Mouse (Mus musculus): ENCODE measurements around the gene Zfp61. TPM values are rescaled to one million over a fixed set of nuclear protein-coding genes. Genes with fewer than 3 reads are reported as not detected.
"Not testable (repeated sequence)": the region's sequence is repeated elsewhere in the genome, so short reads cannot be mapped to it uniquely, and the experiment has no call there.

The Zfp61 gene
- polyA plus RNA-seq, 1 experiment from 2014 or later, result 56.3 TPM

GRCm38 (mm10) chr7:24290106-24290693, 10.8 kb downstream of the Zfp61 start:
- Histone ChIP-seq H3K4me2 (ENCODE audit: low read length) (no peak overlapping the region), H3K27ac (ENCODE audit: low read length) (no peak overlapping the region), H3K9me3 (ENCODE audit: control insufficient read depth, low read length) (no peaks in the 10 kb centered on the region), H3K4me1 (replicated peaks; ENCODE audit: control insufficient read depth, insufficient read depth, low read length) (no peaks in the 10 kb centered on the region), H3K36me3 (ENCODE audit: control insufficient read depth, insufficient read depth) (peaks cover 50% of the 10 kb centered on the region), H3K4me3 (replicated peaks; ENCODE audit: low read length) (no peak overlapping the region), H3K9ac (replicated peaks; ENCODE audit: low read depth, low read length) (no peak overlapping the region), H3K27me3 (replicated peaks; ENCODE audit: control insufficient read depth, insufficient read depth, low read length) (no peaks in the 10 kb centered on the region)
- ATAC-seq, result no peak
- over 99% methylated on average over 4 of the region's 4 CpGs for WGBS

- no peak for ATAC-seq
- no peaks in the 10 kb centered on the region for H3K4me1 ChIP-seq (replicated peaks; ENCODE audit: control insufficient read depth, insufficient read depth, low read length)
Measured at GRCm38 (mm10) chr7:24288512-24288911, 12.5 kb downstream of the Zfp61 start.

GRCm38 (mm10) chr7:24287670-24288069, 13.4 kb downstream of the Zfp61 start:
- Histone ChIP-seq H3K36me3 (ENCODE audit: control insufficient read depth, insufficient read depth) (peaks cover 32% of the 10 kb centered on the region), H3K9me3 (ENCODE audit: control insufficient read depth, low read length) (no peaks in the 10 kb centered on the region), H3K4me2 (ENCODE audit: low read length) (no peak overlapping the region), H3K27me3 (replicated peaks; ENCODE audit: control insufficient read depth, insufficient read depth, low read length) (no peaks in the 10 kb centered on the region), H3K27ac (ENCODE audit: low read length) (no peak overlapping the region), H3K4me3 (replicated peaks; ENCODE audit: low read length) (no peak overlapping the region), H3K4me1 (replicated peaks; ENCODE audit: control insufficient read depth, insufficient read depth, low read length) (no peaks in the 10 kb centered on the region), H3K9ac (replicated peaks; ENCODE audit: low read depth, low read length) (no peak overlapping the region)
- ATAC-seq, result no peak
- 88% methylated on average over 5 of the region's 5 CpGs for WGBS

More at GRCm38 (mm10) chr7:24288512-24288911, 12.5 kb downstream of the Zfp61 start:
- Histone ChIP-seq H3K4me2 (ENCODE audit: low read length) (no peak overlapping the region), H3K27ac (ENCODE audit: low read length) (no peak overlapping the region), H3K4me3 (replicated peaks; ENCODE audit: low read length) (no peak overlapping the region), H3K27me3 (replicated peaks; ENCODE audit: control insufficient read depth, insufficient read depth, low read length) (no peaks in the 10 kb centered on the region), H3K36me3 (ENCODE audit: control insufficient read depth, insufficient read depth) (peaks cover 37% of the 10 kb centered on the region), H3K9me3 (ENCODE audit: control insufficient read depth, low read length) (no peaks in the 10 kb centered on the region), H3K9ac (replicated peaks; ENCODE audit: low read depth, low read length) (no peak overlapping the region)
- 78% methylated on average over 6 of the region's 6 CpGs for WGBS

GRCm38 (mm10) chr7:24286916-24287315, 14.1 kb downstream of the Zfp61 start:
- Histone ChIP-seq H3K27me3 (replicated peaks; ENCODE audit: control insufficient read depth, insufficient read depth, low read length) (no peaks in the 10 kb centered on the region), H3K4me2 (ENCODE audit: low read length) (no peak overlapping the region), H3K4me1 (replicated peaks; ENCODE audit: control insufficient read depth, insufficient read depth, low read length) (no peaks in the 10 kb centered on the region), H3K9me3 (ENCODE audit: control insufficient read depth, low read length) (no peaks in the 10 kb centered on the region), H3K4me3 (replicated peaks; ENCODE audit: low read length) (no peak overlapping the region), H3K36me3 (ENCODE audit: control insufficient read depth, insufficient read depth) (peaks cover 24% of the 10 kb centered on the region), H3K27ac (ENCODE audit: low read length) (no peak overlapping the region), H3K9ac (replicated peaks; ENCODE audit: low read depth, low read length) (no peak overlapping the region)
- WGBS, result 84% methylated on average over 4 of the region's 4 CpGs
- no peak for ATAC-seq

- Histone ChIP-seq H3K36me3 (ENCODE audit: control insufficient read depth, insufficient read depth) (peaks cover 16% of the 10 kb centered on the region), H3K4me2 (ENCODE audit: low read length) (no peak overlapping the region), H3K9ac (replicated peaks; ENCODE audit: low read depth, low read length) (no peak overlapping the region), H3K9me3 (ENCODE audit: control insufficient read depth, low read length) (no peaks in the 10 kb centered on the region), H3K4me1 (replicated peaks; ENCODE audit: control insufficient read depth, insufficient read depth, low read length) (no peaks in the 10 kb centered on the region), H3K4me3 (replicated peaks; ENCODE audit: low read length) (no peak overlapping the region), H3K27me3 (replicated peaks; ENCODE audit: control insufficient read depth, insufficient read depth, low read length) (no peaks in the 10 kb centered on the region), H3K27ac (ENCODE audit: low read length) (no peak overlapping the region)
- 52% methylated on average over 4 of the region's 4 CpGs for WGBS
- no peak for ATAC-seq
Measured at GRCm38 (mm10) chr7:24286090-24286489, 14.9 kb downstream of the Zfp61 start.

GRCm38 (mm10) chr7:24280858-24281145, 20.2 kb downstream of the Zfp61 start:
- H3K36me3 ChIP-seq (ENCODE audit: control insufficient read depth, insufficient read depth), result no peaks in the 10 kb centered on the region
- ATAC-seq, result no peak
- no peaks in the 10 kb centered on the region for H3K4me1 ChIP-seq (replicated peaks; ENCODE audit: control insufficient read depth, insufficient read depth, low read length)
- no peak overlapping the region for H3K4me3 ChIP-seq (replicated peaks; ENCODE audit: low read length)
- H3K27me3 ChIP-seq (replicated peaks; ENCODE audit: control insufficient read depth, insufficient read depth, low read length), result no peaks in the 10 kb centered on the region
- H3K9me3 ChIP-seq (ENCODE audit: control insufficient read depth, low read length), result no peaks in the 10 kb centered on the region
- WGBS, result 56% methylated on average over 4 of the region's 4 CpGs
- H3K27ac ChIP-seq (ENCODE audit: low read length), result no peak overlapping the region
- no peak overlapping the region for H3K4me2 ChIP-seq (ENCODE audit: low read length)
- no peak overlapping the region for H3K9ac ChIP-seq (replicated peaks; ENCODE audit: low read depth, low read length)

- Histone ChIP-seq H3K9me3 (ENCODE audit: control insufficient read depth, low read length) (no peaks in the 10 kb centered on the region), H3K4me1 (replicated peaks; ENCODE audit: control insufficient read depth, insufficient read depth, low read length) (no peaks in the 10 kb centered on the region), H3K9ac (replicated peaks; ENCODE audit: low read depth, low read length) (no peak overlapping the region), H3K4me3 (replicated peaks; ENCODE audit: low read length) (no peak overlapping the region), H3K36me3 (ENCODE audit: control insufficient read depth, insufficient read depth) (no peaks in the 10 kb centered on the region), H3K27me3 (replicated peaks; ENCODE audit: control insufficient read depth, insufficient read depth, low read length) (no peaks in the 10 kb centered on the region), H3K4me2 (ENCODE audit: low read length) (no peak overlapping the region), H3K27ac (ENCODE audit: low read length) (no peak overlapping the region)
- no peak for ATAC-seq
- 62% methylated on average over 10 of the region's 10 CpGs for WGBS
Measured at GRCm38 (mm10) chr7:24280031-24280857, 20.8 kb downstream of the Zfp61 start.

GRCm38 (mm10) chr7:24278771-24279170, 22.3 kb downstream of the Zfp61 start:
- H3K9ac ChIP-seq (replicated peaks; ENCODE audit: low read depth, low read length); H3K27ac ChIP-seq (ENCODE audit: low read length); ATAC-seq; H3K4me3 ChIP-seq (replicated peaks; ENCODE audit: low read length); H3K36me3 ChIP-seq (ENCODE audit: control insufficient read depth, insufficient read depth); H3K9me3 ChIP-seq (ENCODE audit: control insufficient read depth, low read length); H3K4me2 ChIP-seq (ENCODE audit: low read length); H3K27me3 ChIP-seq (replicated peaks; ENCODE audit: control insufficient read depth, insufficient read depth, low read length); H3K4me1 ChIP-seq (replicated peaks; ENCODE audit: control insufficient read depth, insufficient read depth, low read length): not testable (repeated sequence)
- 81% methylated on average over 3 of the region's 3 CpGs for WGBS

- peaks cover 8% of the 10 kb centered on the region; the same call in 1 of the 2 replicates for H3K36me3 ChIP-seq (ENCODE audit: control insufficient read depth, insufficient read depth)
Measured at GRCm38 (mm10) chr7:24274456-24274855, 26.6 kb downstream of the Zfp61 start.

More at GRCm38 (mm10) chr7:24274456-24274855, 26.6 kb downstream of the Zfp61 start:
- Histone ChIP-seq H3K9ac (replicated peaks; ENCODE audit: low read depth, low read length) (no peak overlapping the region), H3K4me3 (replicated peaks; ENCODE audit: low read length) (no peak overlapping the region), H3K27me3 (replicated peaks; ENCODE audit: control insufficient read depth, insufficient read depth, low read length) (no peaks in the 10 kb centered on the region), H3K4me2 (ENCODE audit: low read length) (no peak overlapping the region), H3K27ac (ENCODE audit: low read length) (no peak overlapping the region), H3K4me1 (replicated peaks; ENCODE audit: control insufficient read depth, insufficient read depth, low read length) (peaks cover 6% of the 10 kb centered on the region), H3K9me3 (ENCODE audit: control insufficient read depth, low read length) (no peaks in the 10 kb centered on the region)
- no peak for ATAC-seq
- WGBS, result 98% methylated on average over 4 of the region's 4 CpGs
